Mouse (Mus musculus) bone marrow, adult 2 months (tissue): ENCODE results near the gene Helt.

Experiments used
- CTCF ChIP-seq: fragments of 200-500 bp; IDR thresholded peaks from 2 replicates; pipeline ENCODE4 v1.5.1; 2011; ENCODE audit warnings: low read length, control low read depth; ENCODE audit not compliant: control insufficient read depth, insufficient read depth
- POLR2A ChIP-seq: fragments of 200-500 bp; IDR thresholded peaks from 2 replicates; pipeline ENCODE4 v1.6.1; 2011; ENCODE audit warnings: low read depth, mild to moderate bottlenecking, control low read depth, low read length, borderline replicate concordance; ENCODE audit not compliant: control insufficient read depth

- TF ChIP-seq CTCF (no peak), POLR2A (no peak)
Observed at GRCm38 (mm10) chr8:46246346-46246745, 48.1 kb downstream of the Helt start.
